Mouse (Mus musculus): ENCODE measurements around the gene Bhlhe40. TPM values are rescaled to one million over a fixed set of nuclear protein-coding genes. Genes with fewer than 3 reads are reported as not detected.

The Bhlhe40 gene
- polyA plus RNA-seq, 1 experiment from 2014 or later = 20.8 TPM

GRCm38 (mm10) chr6:108659726-108660205 is 663 bp upstream of the Bhlhe40 start:
- no peaks in the 10 kb centered on the region for H3K9me3 ChIP-seq (ENCODE audit: control insufficient read depth, low read length)
- H3K9ac ChIP-seq (ENCODE audit: low read depth, low read length) = peak overlapping the region; percentile 69
- H3K4me3 ChIP-seq (ENCODE audit: low read depth, low read length) = peak overlapping the region; percentile 57
- DNase-seq (ENCODE audit: low spot score) (peak; percentile 91), ATAC-seq (ENCODE audit: low read depth) (peak; percentile 85)
- H3K36me3 ChIP-seq (ENCODE audit: control insufficient read depth, insufficient read depth, low read length) = 0 out of 2 replicates have a peak, but pooled peaks cover 4% of the 10 kb centered on the region
- peak overlapping the region; percentile 96 for H3K4me2 ChIP-seq (ENCODE audit: low read depth, low read length)
- peak overlapping the region; percentile 95 for H3K27ac ChIP-seq (replicated peaks; ENCODE audit: low read depth, low read length)
- WGBS = 2% methylated on average over 12 of the region's 35 CpGs
- peaks cover 3% of the 10 kb centered on the region; the same call in 1 of the 2 replicates for H3K27me3 ChIP-seq (replicated peaks; ENCODE audit: control insufficient read depth, insufficient read depth, low read length)
- peaks cover 15% of the 10 kb centered on the region; the same call in 1 of the 2 replicates for H3K4me1 ChIP-seq (ENCODE audit: control insufficient read depth, insufficient read depth, low read length)

- 0% methylated on average over 14 of the region's 18 CpGs for WGBS
- DNase-seq (ENCODE audit: low spot score) (no peak), ATAC-seq (ENCODE audit: low read depth) (no peak)
- peak overlapping the region; percentile 96 for H3K4me2 ChIP-seq (ENCODE audit: low read depth, low read length)
- H3K9ac ChIP-seq (ENCODE audit: low read depth, low read length) = peak overlapping the region; percentile 69
- H3K4me3 ChIP-seq (ENCODE audit: low read depth, low read length) = peak overlapping the region; percentile 57
- peak overlapping the region; percentile 95 for H3K27ac ChIP-seq (replicated peaks; ENCODE audit: low read depth, low read length)
- peaks cover 15% of the 10 kb centered on the region; the same call in 1 of the 2 replicates for H3K4me1 ChIP-seq (ENCODE audit: control insufficient read depth, insufficient read depth, low read length)
- H3K9me3 ChIP-seq (ENCODE audit: control insufficient read depth, low read length) = no peaks in the 10 kb centered on the region
- H3K27me3 ChIP-seq (replicated peaks; ENCODE audit: control insufficient read depth, insufficient read depth, low read length) = peaks cover 3% of the 10 kb centered on the region; the same call in 1 of the 2 replicates
- peaks cover 11% of the 10 kb centered on the region; the same call in 1 of the 2 replicates for H3K36me3 ChIP-seq (ENCODE audit: control insufficient read depth, insufficient read depth, low read length)
Observed at GRCm38 (mm10) chr6:108660878-108661389, 505 bp downstream of the Bhlhe40 start.

- Histone ChIP-seq H3K27me3 (replicated peaks; ENCODE audit: control insufficient read depth, insufficient read depth, low read length) (peaks cover 3% of the 10 kb centered on the region; the same call in 1 of the 2 replicates), H3K9ac (ENCODE audit: low read depth, low read length) (peak overlapping the region; percentile 69), H3K4me3 (ENCODE audit: low read depth, low read length) (peak overlapping the region; percentile 57), H3K36me3 (ENCODE audit: control insufficient read depth, insufficient read depth, low read length) (peaks cover 11% of the 10 kb centered on the region; the same call in 1 of the 2 replicates), H3K27ac (replicated peaks; ENCODE audit: low read depth, low read length) (peak overlapping the region; percentile 95), H3K9me3 (ENCODE audit: control insufficient read depth, low read length) (no peaks in the 10 kb centered on the region), H3K4me1 (ENCODE audit: control insufficient read depth, insufficient read depth, low read length) (peaks cover 15% of the 10 kb centered on the region; the same call in 1 of the 2 replicates), H3K4me2 (ENCODE audit: low read depth, low read length) (peak overlapping the region; percentile 96)
- ATAC-seq (ENCODE audit: low read depth) = no peak
- WGBS = 1% methylated on average over 17 of the region's 17 CpGs
- DNase-seq (ENCODE audit: low spot score) = peak; percentile 94
Observed at GRCm38 (mm10) chr6:108661412-108661811, 983 bp downstream of the Bhlhe40 start.

GRCm38 (mm10) chr6:108661890-108662289 is 1.5 kb downstream of the Bhlhe40 start:
- Histone ChIP-seq H3K9ac (ENCODE audit: low read depth, low read length) (no peak overlapping the region), H3K27me3 (replicated peaks; ENCODE audit: control insufficient read depth, insufficient read depth, low read length) (peaks cover 3% of the 10 kb centered on the region; the same call in 1 of the 2 replicates), H3K27ac (replicated peaks; ENCODE audit: low read depth, low read length) (no peak overlapping the region), H3K4me2 (ENCODE audit: low read depth, low read length) (peak overlapping the region; percentile 96), H3K4me3 (ENCODE audit: low read depth, low read length) (peak overlapping the region; percentile 57), H3K4me1 (ENCODE audit: control insufficient read depth, insufficient read depth, low read length) (peaks cover 15% of the 10 kb centered on the region; the same call in 1 of the 2 replicates), H3K9me3 (ENCODE audit: control insufficient read depth, low read length) (no peaks in the 10 kb centered on the region), H3K36me3 (ENCODE audit: control insufficient read depth, insufficient read depth, low read length) (peaks cover 11% of the 10 kb centered on the region; the same call in 1 of the 2 replicates)
- ATAC-seq (ENCODE audit: low read depth) (no peak), DNase-seq (ENCODE audit: low spot score) (no peak)
- WGBS = 41% methylated on average over 6 of the region's 6 CpGs

GRCm38 (mm10) chr6:108662314-108663240 is 2.1 kb downstream of the Bhlhe40 start:
- Histone ChIP-seq H3K9me3 (ENCODE audit: control insufficient read depth, low read length) (no peaks in the 10 kb centered on the region), H3K4me1 (ENCODE audit: control insufficient read depth, insufficient read depth, low read length) (peaks cover 17% of the 10 kb centered on the region), H3K27me3 (replicated peaks; ENCODE audit: control insufficient read depth, insufficient read depth, low read length) (peaks cover 3% of the 10 kb centered on the region; the same call in 1 of the 2 replicates), H3K9ac (ENCODE audit: low read depth, low read length) (no peak overlapping the region), H3K4me2 (ENCODE audit: low read depth, low read length) (peak overlapping the region; percentile 96), H3K27ac (replicated peaks; ENCODE audit: low read depth, low read length) (no peak overlapping the region), H3K4me3 (ENCODE audit: low read depth, low read length) (peak overlapping the region; percentile 57), H3K36me3 (ENCODE audit: control insufficient read depth, insufficient read depth, low read length) (peaks cover 11% of the 10 kb centered on the region; the same call in 1 of the 2 replicates)
- ATAC-seq (ENCODE audit: low read depth) (no peak), DNase-seq (ENCODE audit: low spot score) (no peak)
- 64% methylated on average over 15 of the region's 15 CpGs for WGBS

GRCm38 (mm10) chr6:108663241-108664194 is 3.1 kb downstream of the Bhlhe40 start:
- Histone ChIP-seq H3K4me1 (ENCODE audit: control insufficient read depth, insufficient read depth, low read length) (peaks cover 22% of the 10 kb centered on the region), H3K9me3 (ENCODE audit: control insufficient read depth, low read length) (no peaks in the 10 kb centered on the region), H3K27me3 (replicated peaks; ENCODE audit: control insufficient read depth, insufficient read depth, low read length) (no peaks in the 10 kb centered on the region; the same call in 1 of the 2 replicates), H3K36me3 (ENCODE audit: control insufficient read depth, insufficient read depth, low read length) (peaks cover 11% of the 10 kb centered on the region; the same call in 1 of the 2 replicates), H3K27ac (replicated peaks; ENCODE audit: low read depth, low read length) (no peak overlapping the region), H3K4me3 (ENCODE audit: low read depth, low read length) (peak overlapping the region; percentile 57; the same call in 1 of the 2 replicates), H3K9ac (ENCODE audit: low read depth, low read length) (no peak overlapping the region), H3K4me2 (ENCODE audit: low read depth, low read length) (peak overlapping the region; percentile 96)
- ATAC-seq (ENCODE audit: low read depth) (no peak), DNase-seq (ENCODE audit: low spot score) (no peak)
- 78% methylated on average over 8 of the region's 8 CpGs for WGBS

GRCm38 (mm10) chr6:108664533-108665150 is 4.2 kb downstream of the Bhlhe40 start:
- H3K4me1 ChIP-seq (ENCODE audit: control insufficient read depth, insufficient read depth, low read length) = peaks cover 19% of the 10 kb centered on the region
- H3K27me3 ChIP-seq (replicated peaks; ENCODE audit: control insufficient read depth, insufficient read depth, low read length) = peaks cover 4% of the 10 kb centered on the region; the same call in 1 of the 2 replicates
- ATAC-seq (ENCODE audit: low read depth) (no peak), DNase-seq (ENCODE audit: low spot score) (no peak)
- WGBS = 80% methylated on average over 24 of the region's 24 CpGs
- H3K4me3 ChIP-seq (ENCODE audit: low read depth, low read length) = no peak overlapping the region
- no peak overlapping the region for H3K4me2 ChIP-seq (ENCODE audit: low read depth, low read length)
- no peak overlapping the region for H3K27ac ChIP-seq (replicated peaks; ENCODE audit: low read depth, low read length)
- peaks cover 11% of the 10 kb centered on the region; the same call in 1 of the 2 replicates for H3K36me3 ChIP-seq (ENCODE audit: control insufficient read depth, insufficient read depth, low read length)
- no peak overlapping the region for H3K9ac ChIP-seq (ENCODE audit: low read depth, low read length)
- no peaks in the 10 kb centered on the region for H3K9me3 ChIP-seq (ENCODE audit: control insufficient read depth, low read length)
